Mouse (Mus musculus): ENCODE data around the gene Sowahb.

Sowahb gene

GRCm38 (mm10) chr5:93044584-93045370, at the start of gene Sowahb:
Sowahb (minus strand) TSS chr5:93045022.
- no peak for TF ChIP-seq GATA4 (IDR thresholded peaks at IDR 0.05; ENCODE audit: insufficient replicate concordance, low read length)

- TF ChIP-seq GATA4 (IDR thresholded peaks at IDR 0.05; ENCODE audit: insufficient replicate concordance, low read length), result no peak
Measured at GRCm38 (mm10) chr5:93093638-93094527, 49.1 kb upstream of the Sowahb start.

- peak; percentile 46; the same call in 1 of the 2 replicates for TF ChIP-seq GATA4 (IDR thresholded peaks at IDR 0.05; ENCODE audit: insufficient replicate concordance, low read length)
Measured at GRCm38 (mm10) chr5:93092857-93093622, 48.2 kb upstream of the Sowahb start, which contains the start of gene Sept11. Sept11 (plus strand) TSS chr5:93093437.

- no peak for TF ChIP-seq GATA4 (IDR thresholded peaks at IDR 0.05; ENCODE audit: insufficient replicate concordance, low read length)
Measured at GRCm38 (mm10) chr5:93092147-93092781, 47.4 kb upstream of the Sowahb start.

GRCm38 (mm10) chr5:93091266-93091665, 46.4 kb upstream of the Sowahb start:
- TF ChIP-seq GATA4 (IDR thresholded peaks at IDR 0.05; ENCODE audit: insufficient replicate concordance, low read length), result no peak

GRCm38 (mm10) chr5:93085900-93086299, 41.1 kb upstream of the Sowahb start:
- no peak for TF ChIP-seq GATA4 (IDR thresholded peaks at IDR 0.05; ENCODE audit: insufficient replicate concordance, low read length)

GRCm38 (mm10) chr5:93085015-93085598, 40.3 kb upstream of the Sowahb start:
- no peak for TF ChIP-seq GATA4 (IDR thresholded peaks at IDR 0.05; ENCODE audit: insufficient replicate concordance, low read length)

- no peak for TF ChIP-seq GATA4 (IDR thresholded peaks at IDR 0.05; ENCODE audit: insufficient replicate concordance, low read length)
Measured at GRCm38 (mm10) chr5:93079596-93079995, 34.8 kb upstream of the Sowahb start.

- no peak for TF ChIP-seq GATA4 (IDR thresholded peaks at IDR 0.05; ENCODE audit: insufficient replicate concordance, low read length)
Measured at GRCm38 (mm10) chr5:93077661-93078323, 33.0 kb upstream of the Sowahb start.

- TF ChIP-seq GATA4 (IDR thresholded peaks at IDR 0.05; ENCODE audit: insufficient replicate concordance, low read length), result no peak
Measured at GRCm38 (mm10) chr5:93060865-93061264, 16.0 kb upstream of the Sowahb start.

GRCm38 (mm10) chr5:93053606-93054397, 9.0 kb upstream of the Sowahb start:
- TF ChIP-seq GATA4 (IDR thresholded peaks at IDR 0.05; ENCODE audit: insufficient replicate concordance, low read length), result no peak

- no peak for TF ChIP-seq GATA4 (IDR thresholded peaks at IDR 0.05; ENCODE audit: insufficient replicate concordance, low read length)
Measured at GRCm38 (mm10) chr5:93051951-93052350, 7.1 kb upstream of the Sowahb start.

GRCm38 (mm10) chr5:93051041-93051440, 6.2 kb upstream of the Sowahb start:
- no peak for TF ChIP-seq GATA4 (IDR thresholded peaks at IDR 0.05; ENCODE audit: insufficient replicate concordance, low read length)
